Mouse (Mus musculus): Measurements from ENCODE around the gene Clmn. TPM values are rescaled to one million over a fixed set of nuclear protein-coding genes. Genes with fewer than 3 reads are reported as not detected.

The Clmn gene
- polyA plus RNA-seq, 1 experiment: 0.01 TPM

DNA sequence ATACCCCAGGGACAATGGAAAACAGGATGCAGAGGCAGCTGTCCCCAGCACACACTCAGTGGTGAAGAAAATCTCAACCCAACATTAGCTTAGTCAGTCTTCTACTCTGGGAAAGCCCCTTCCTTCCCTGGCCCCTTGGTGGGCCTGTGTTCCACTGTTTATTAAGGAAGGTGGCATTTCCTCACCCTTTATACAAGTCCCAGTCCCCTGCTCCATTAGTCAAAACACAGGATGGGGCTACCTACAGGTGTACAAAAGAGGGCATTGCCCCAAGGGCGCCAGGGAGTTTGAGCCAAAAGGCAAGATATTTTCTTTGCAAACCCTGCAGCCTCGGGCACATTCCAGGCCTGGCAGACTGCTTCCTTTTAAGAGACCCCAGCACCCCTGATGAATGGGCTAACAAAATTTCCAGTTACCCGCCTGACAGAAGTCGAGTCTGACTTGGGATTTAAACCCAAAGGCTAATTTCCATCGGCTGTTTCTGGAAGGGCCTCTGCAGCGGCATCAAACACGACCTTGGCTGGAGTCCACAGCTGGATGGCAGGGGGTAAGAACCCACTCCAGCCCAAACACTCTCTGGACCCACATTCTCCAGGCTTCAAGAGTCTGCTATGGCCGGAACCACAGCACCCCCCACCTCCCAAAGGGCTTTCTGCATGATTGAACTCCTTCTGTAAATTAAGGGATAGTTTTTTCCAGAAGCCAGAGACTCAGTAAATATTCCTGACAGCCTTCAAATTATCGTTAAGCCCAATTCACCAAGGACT lies 63.2 kb downstream of the Clmn start:
- H3K9me3 ChIP-seq (ENCODE audit: control insufficient read depth, low read length): peaks cover 21% of the 10 kb centered on the region
- TF ChIP-seq GATA1 (IDR thresholded peaks at IDR 0.05; ENCODE audit: low read length) (no peak), TAL1 (IDR thresholded peaks at IDR 0.05; ENCODE audit: low read length) (no peak)

DNA sequence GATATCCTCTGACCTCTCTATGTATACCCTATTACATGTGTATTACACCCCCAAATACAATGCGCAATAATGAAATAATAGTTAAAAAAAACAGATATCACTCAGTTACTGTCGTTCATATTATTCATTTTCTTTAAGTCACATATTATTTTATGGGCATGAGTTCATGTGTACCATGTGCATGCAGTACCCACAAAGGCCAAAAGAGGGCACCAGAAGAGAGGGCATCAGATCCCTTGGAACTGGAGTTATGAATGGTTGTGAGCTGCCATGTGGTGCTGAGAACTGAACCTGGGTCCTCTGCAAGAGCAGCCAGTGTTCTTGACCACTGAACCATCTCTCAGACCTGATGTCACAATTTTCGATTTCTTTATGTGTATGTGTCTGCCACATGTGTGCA lies 65.5 kb downstream of the Clmn start:
- Histone ChIP-seq H3K4me3 (replicated peaks) (no peak overlapping the region), H3K36me3 (ENCODE audit: control insufficient read depth) (no peaks in the 10 kb centered on the region), H3K9me3 (ENCODE audit: control insufficient read depth, low read length) (peaks cover 21% of the 10 kb centered on the region), H3K27me3 (ENCODE audit: control insufficient read depth) (no peaks in the 10 kb centered on the region), H3K4me1 (ENCODE audit: control insufficient read depth) (no peaks in the 10 kb centered on the region)
- TF ChIP-seq GATA1 (IDR thresholded peaks at IDR 0.05; ENCODE audit: low read length): no peak
- TF ChIP-seq TAL1 (IDR thresholded peaks at IDR 0.05; ENCODE audit: low read length): no peak

More for the DNA sequence above, 63.2 kb downstream of the Clmn start:
- H3K27me3 ChIP-seq (ENCODE audit: control insufficient read depth): 0 out of 2 replicates have a peak, but pooled peaks cover 2% of the 10 kb centered on the region
- no peaks in the 10 kb centered on the region for H3K4me1 ChIP-seq (ENCODE audit: control insufficient read depth)
- no peak overlapping the region for H3K4me3 ChIP-seq (replicated peaks)
- no peaks in the 10 kb centered on the region for H3K36me3 ChIP-seq (ENCODE audit: control insufficient read depth)

- Histone ChIP-seq H3K27me3 (ENCODE audit: control insufficient read depth) (no peaks in the 10 kb centered on the region), H3K9me3 (ENCODE audit: control insufficient read depth, low read length) (peaks cover 21% of the 10 kb centered on the region)
- TF ChIP-seq TAL1 (IDR thresholded peaks at IDR 0.05; ENCODE audit: low read length) (no peak), GATA1 (IDR thresholded peaks at IDR 0.05; ENCODE audit: low read length) (no peak)
Measured at GRCm38 (mm10) chr12:104797905-104798304, 67.0 kb downstream of the Clmn start.

DNA sequence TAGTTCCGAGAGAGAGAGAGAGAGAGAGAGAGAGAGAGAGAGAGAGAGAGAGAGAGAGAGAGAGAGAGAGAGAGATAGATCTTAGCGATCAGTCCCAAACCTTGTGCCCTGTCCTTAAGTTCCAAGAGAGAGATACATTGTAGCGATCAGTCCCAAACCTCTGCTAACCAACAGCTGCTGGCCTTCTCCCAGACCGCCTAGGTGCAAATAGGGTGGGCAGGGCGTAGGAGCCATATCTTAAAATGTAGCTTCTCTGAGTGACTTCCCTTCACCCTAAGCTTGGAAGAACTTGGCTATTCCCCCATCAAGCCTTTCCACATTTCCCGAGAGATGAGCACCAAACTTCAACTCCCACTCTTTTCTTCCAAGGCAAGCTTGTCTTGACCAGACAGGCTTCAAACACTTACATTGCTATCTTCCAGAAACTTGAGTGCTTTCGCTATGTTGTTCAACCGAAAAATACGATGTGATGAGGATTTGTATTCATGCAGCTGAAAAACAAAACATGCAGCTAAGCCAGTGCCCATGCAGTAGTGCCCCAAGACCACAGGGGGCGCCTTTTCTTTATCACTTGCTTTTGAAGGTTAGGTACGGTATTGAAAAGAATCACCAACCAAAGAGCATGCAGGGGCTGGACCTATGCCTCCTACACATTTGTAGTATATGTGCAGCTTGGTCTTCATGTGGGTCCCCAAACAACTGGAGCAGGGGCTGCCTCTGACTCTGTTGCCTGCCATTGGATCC lies 68.1 kb downstream of the Clmn start:
- TF ChIP-seq GATA1 (IDR thresholded peaks at IDR 0.05; ENCODE audit: low read length) (no peak), TAL1 (IDR thresholded peaks at IDR 0.05; ENCODE audit: low read length) (no peak)
- Histone ChIP-seq H3K27me3 (ENCODE audit: control insufficient read depth) (no peaks in the 10 kb centered on the region), H3K4me1 (ENCODE audit: control insufficient read depth) (no peaks in the 10 kb centered on the region), H3K4me3 (replicated peaks) (no peak overlapping the region), H3K9me3 (ENCODE audit: control insufficient read depth, low read length) (peaks cover 21% of the 10 kb centered on the region), H3K36me3 (ENCODE audit: control insufficient read depth) (no peaks in the 10 kb centered on the region)

More at GRCm38 (mm10) chr12:104797905-104798304, 67.0 kb downstream of the Clmn start:
- Histone ChIP-seq H3K4me3 (replicated peaks) (no peak overlapping the region), H3K36me3 (ENCODE audit: control insufficient read depth) (no peaks in the 10 kb centered on the region), H3K4me1 (ENCODE audit: control insufficient read depth) (no peaks in the 10 kb centered on the region)

GRCm38 (mm10) chr12:104794957-104795356 lies 69.9 kb downstream of the Clmn start:
- no peak for TF ChIP-seq GATA1 (IDR thresholded peaks at IDR 0.05; ENCODE audit: low read length)
- TF ChIP-seq TAL1 (IDR thresholded peaks at IDR 0.05; ENCODE audit: low read length): no peak
- Histone ChIP-seq H3K4me3 (replicated peaks) (no peak overlapping the region), H3K27me3 (ENCODE audit: control insufficient read depth) (no peaks in the 10 kb centered on the region), H3K36me3 (ENCODE audit: control insufficient read depth) (no peaks in the 10 kb centered on the region; the same call in 1 of the 2 replicates), H3K4me1 (ENCODE audit: control insufficient read depth) (no peaks in the 10 kb centered on the region), H3K9me3 (ENCODE audit: control insufficient read depth, low read length) (peaks cover 21% of the 10 kb centered on the region)

- Histone ChIP-seq H3K9me3 (ENCODE audit: control insufficient read depth, low read length) (peaks cover 9% of the 10 kb centered on the region), H3K27me3 (ENCODE audit: control insufficient read depth) (no peaks in the 10 kb centered on the region)
Measured at GRCm38 (mm10) chr12:104793486-104793885, 71.4 kb downstream of the Clmn start.

DNA sequence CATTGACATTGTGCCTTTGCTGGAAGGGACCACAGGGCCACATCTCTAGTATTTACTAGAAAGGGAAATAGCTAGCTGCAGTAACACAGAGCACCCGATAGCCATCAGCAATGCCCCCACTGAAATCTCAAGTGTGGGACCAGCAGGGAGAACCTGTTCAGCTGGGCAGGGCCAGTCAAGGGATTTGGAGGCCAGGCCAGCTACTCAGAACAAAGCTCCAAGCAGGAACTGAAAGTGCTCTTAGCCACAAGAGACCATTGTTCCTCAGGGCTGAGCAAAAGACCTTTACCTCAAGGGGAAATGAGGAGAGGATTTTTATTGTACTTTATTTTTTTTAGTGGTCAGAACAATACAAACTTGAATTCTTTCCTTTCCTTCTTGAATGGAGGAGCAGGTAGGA lies 87.3 kb downstream of the Clmn start:
- no peaks in the 10 kb centered on the region for H3K4me1 ChIP-seq (ENCODE audit: control insufficient read depth)
- no peaks in the 10 kb centered on the region for H3K9me3 ChIP-seq (ENCODE audit: control insufficient read depth, low read length)
- no peak for TF ChIP-seq GATA1 (IDR thresholded peaks at IDR 0.05; ENCODE audit: low read length)
- no peak for TF ChIP-seq TAL1 (IDR thresholded peaks at IDR 0.05; ENCODE audit: low read length)
- H3K4me3 ChIP-seq (replicated peaks): no peak overlapping the region
- H3K36me3 ChIP-seq (ENCODE audit: control insufficient read depth): no peaks in the 10 kb centered on the region; the same call in 1 of the 2 replicates
- H3K27me3 ChIP-seq (ENCODE audit: control insufficient read depth): no peaks in the 10 kb centered on the region

More at GRCm38 (mm10) chr12:104793486-104793885, 71.4 kb downstream of the Clmn start:
- Histone ChIP-seq H3K4me3 (replicated peaks) (no peak overlapping the region), H3K4me1 (ENCODE audit: control insufficient read depth) (no peaks in the 10 kb centered on the region), H3K36me3 (ENCODE audit: control insufficient read depth) (peaks cover 2% of the 10 kb centered on the region; the same call in 1 of the 2 replicates)
- no peak for TF ChIP-seq TAL1 (IDR thresholded peaks at IDR 0.05; ENCODE audit: low read length)
- TF ChIP-seq GATA1 (IDR thresholded peaks at IDR 0.05; ENCODE audit: low read length): no peak

DNA sequence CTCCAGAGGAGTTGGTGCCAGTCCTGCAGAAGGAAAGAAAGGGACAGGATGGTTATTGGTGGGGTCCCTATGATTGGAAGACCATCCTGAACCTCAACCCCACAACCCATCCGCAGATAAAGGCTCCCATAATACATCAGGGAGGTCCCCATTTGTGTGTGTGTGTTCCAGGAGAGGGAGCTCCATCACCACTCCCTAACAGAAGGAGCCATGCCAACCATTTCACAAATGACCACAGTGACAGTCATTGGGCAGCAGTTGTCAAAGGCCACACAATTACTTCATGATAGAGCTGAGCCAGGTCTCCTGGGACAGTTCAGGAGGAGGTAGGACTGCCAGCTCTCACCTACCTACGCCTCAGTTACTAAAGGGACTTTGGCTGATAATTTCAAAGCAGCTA lies 92.9 kb downstream of the Clmn start:
- no peaks in the 10 kb centered on the region for H3K9me3 ChIP-seq (ENCODE audit: control insufficient read depth, low read length)
- no peaks in the 10 kb centered on the region for H3K36me3 ChIP-seq (ENCODE audit: control insufficient read depth)
- no peak overlapping the region for H3K4me3 ChIP-seq (replicated peaks)
- H3K4me1 ChIP-seq (ENCODE audit: control insufficient read depth): no peaks in the 10 kb centered on the region
- TF ChIP-seq TAL1 (IDR thresholded peaks at IDR 0.05; ENCODE audit: low read length): no peak
- TF ChIP-seq GATA1 (IDR thresholded peaks at IDR 0.05; ENCODE audit: low read length): no peak
- H3K27me3 ChIP-seq (ENCODE audit: control insufficient read depth): no peaks in the 10 kb centered on the region

DNA sequence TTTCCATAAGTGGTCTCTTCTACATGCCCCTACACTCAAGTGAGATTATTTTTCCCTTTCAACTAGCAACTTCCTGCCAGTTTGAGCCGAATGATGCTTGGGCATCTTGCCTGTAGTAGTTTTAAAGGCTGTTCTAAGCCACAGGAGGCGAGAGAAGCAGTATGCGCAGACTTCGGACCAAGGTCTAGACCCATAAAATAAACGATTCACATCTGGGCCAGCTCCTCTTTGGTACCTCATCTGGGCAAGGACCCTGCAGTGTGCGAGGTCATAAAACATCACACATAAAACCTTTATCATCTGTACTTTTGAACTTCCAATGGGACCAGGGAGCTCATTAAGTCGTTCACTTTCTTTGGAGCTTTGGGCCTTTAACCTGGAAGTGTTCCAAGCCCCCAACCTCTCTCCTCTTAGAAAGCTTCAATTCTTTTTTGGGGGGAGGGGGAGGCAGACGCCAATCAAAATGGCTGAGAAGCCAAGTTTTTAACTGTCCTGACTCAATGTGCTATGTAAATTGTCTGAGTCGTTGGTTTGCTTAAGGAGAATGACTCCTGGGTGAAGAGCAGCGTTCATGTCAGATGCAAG lies 95.6 kb downstream of the Clmn start:
- Histone ChIP-seq H3K9me3 (ENCODE audit: control insufficient read depth, low read length) (no peaks in the 10 kb centered on the region), H3K4me1 (ENCODE audit: control insufficient read depth) (no peaks in the 10 kb centered on the region), H3K36me3 (ENCODE audit: control insufficient read depth) (no peaks in the 10 kb centered on the region), H3K27me3 (ENCODE audit: control insufficient read depth) (no peaks in the 10 kb centered on the region), H3K4me3 (replicated peaks) (no peak overlapping the region)
- TF ChIP-seq TAL1 (IDR thresholded peaks at IDR 0.05; ENCODE audit: low read length) (no peak), GATA1 (IDR thresholded peaks at IDR 0.05; ENCODE audit: low read length) (no peak)
